Mouse (Mus musculus) limb, embryonic 11.5 days (tissue): ENCODE data around the gene Setd1b. TPM values are rescaled to one million over a fixed set of nuclear protein-coding genes. Genes with fewer than 3 reads are reported as not detected.
"Not testable (repeated sequence)": the region's sequence is repeated elsewhere in the genome, so short reads cannot be mapped to it uniquely, and the experiment has no call there.

Experiments
- ATAC-seq: fragments of 200-750 bp; cut with Nextera tagmentation; 2 replicates; pipeline ENCODE4 v1.8.0; 2017; ENCODE audit warnings: low read depth; ENCODE audit not compliant: insufficient number of reproducible peaks, low FRiP score, low TSS enrichment
- DNase-seq: peaks from one replicate; pipeline ENCODE4 v3.0.0-alpha.2; 2015; ENCODE audit warnings: low spot score
- H3K27ac ChIP-seq: fragments of 300-500 bp; sonication (generic); replicated peaks from 2 replicates; pipeline ENCODE4 v1.5.1; 2014; ENCODE audit warnings: low read depth, mild to moderate bottlenecking, low read length
- H3K27me3 ChIP-seq: fragments of 300-500 bp; sonication (generic); 2 replicates; pipeline ENCODE4 v1.6.1; 2014; ENCODE audit warnings: mild to moderate bottlenecking, low read length, mixed read lengths; ENCODE audit not compliant: control insufficient read depth, insufficient read depth
- H3K36me3 ChIP-seq: fragments of 300-500 bp; sonication (generic); 2 replicates; pipeline ENCODE4 v1.6.1; 2014; ENCODE audit warnings: mild to moderate bottlenecking, low read length, moderate library complexity, mixed read lengths; ENCODE audit not compliant: control insufficient read depth, insufficient read depth
- H3K4me1 ChIP-seq: fragments of 300-500 bp; sonication (generic); 2 replicates; pipeline ENCODE4 v1.6.1; 2014; ENCODE audit warnings: low read length, mixed read lengths; ENCODE audit not compliant: control insufficient read depth, insufficient read depth
- H3K4me2 ChIP-seq: fragments of 300-500 bp; sonication (generic); 2 replicates; pipeline ENCODE4 v1.6.1; 2014; ENCODE audit warnings: low read depth, mild to moderate bottlenecking, moderate library complexity; ENCODE audit not compliant: severe bottlenecking
- H3K4me3 ChIP-seq: fragments of 300-500 bp; sonication (generic); 2 replicates; pipeline ENCODE4 v1.5.1; 2014; ENCODE audit warnings: low read depth, low read length
- H3K9ac ChIP-seq: fragments of 300-500 bp; sonication (generic); 2 replicates; pipeline ENCODE4 v1.6.1; 2014; ENCODE audit warnings: mild to moderate bottlenecking, low read length
- H3K9me3 ChIP-seq: fragments of 300-500 bp; sonication (generic); 2 replicates; pipeline ENCODE4 v1.6.1; 2016; ENCODE audit warnings: low read length; ENCODE audit not compliant: control insufficient read depth
- WGBS: fragments of 180-500 bp; shearing (Covaris S2); extraction: QIAGEN DNeasy Blood & Tissue Kit; methylation state at CpG from one replicate; pipeline ENCODE4 v1.1.7; 2014; 5-methylcytosine and 5-hydroxymethylcytosine counted together
- polyA plus RNA-seq: library from polyadenylated mRNA; unstranded; fragments of >200 nt; fragmentation: Nextera tagmentation; extraction: Ambion mirVana; gene quantifications from 2 replicates; pipeline ENCODE4 v1.2.1, GENCODE M21; 2014

Setd1b gene
- polyA plus RNA-seq, 1 experiment from 2014 or later, result 12.0 TPM

GRCm38 (mm10) chr5:123192606-123193150, 50.7 kb downstream of the Setd1b start:
- no peak for ATAC-seq
- WGBS, result 55% methylated on average over 9 of the region's 9 CpGs
- Histone ChIP-seq H3K9me3 (no peaks in the 10 kb centered on the region), H3K36me3 (no peaks in the 10 kb centered on the region), H3K4me1 (no peaks in the 10 kb centered on the region), H3K4me3 (no peak overlapping the region), H3K27ac (no peak overlapping the region), H3K9ac (no peak overlapping the region), H3K27me3 (no peaks in the 10 kb centered on the region), H3K4me2 (no peak overlapping the region)
- no peak for DNase-seq

DNA sequence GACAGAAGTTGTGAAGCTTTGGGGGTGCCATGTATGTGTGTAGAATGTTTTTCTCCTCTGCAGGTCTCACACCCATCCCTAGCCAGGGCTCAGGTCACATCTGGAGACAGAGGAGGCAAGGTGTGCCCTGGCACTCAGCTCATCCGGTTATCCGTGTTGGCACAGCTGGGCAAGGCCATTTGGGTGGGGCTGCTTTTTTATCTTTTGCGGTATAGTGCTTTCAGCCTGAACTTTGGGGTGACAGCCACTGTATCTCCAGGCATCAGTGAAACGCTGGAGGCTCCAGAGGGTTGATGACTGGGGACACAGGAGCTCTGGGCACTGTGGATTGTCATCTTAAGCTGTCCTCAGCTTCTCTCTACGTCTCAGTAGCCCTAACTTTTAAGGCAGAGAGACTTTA, 51.4 kb downstream of the Setd1b start:
- Histone ChIP-seq H3K4me1 (no peaks in the 10 kb centered on the region), H3K27ac (no peak overlapping the region), H3K4me3 (no peak overlapping the region), H3K36me3 (no peaks in the 10 kb centered on the region), H3K4me2 (no peak overlapping the region), H3K9me3 (no peaks in the 10 kb centered on the region), H3K27me3 (no peaks in the 10 kb centered on the region), H3K9ac (no peak overlapping the region)
- 83% methylated on average over 5 of the region's 5 CpGs for WGBS
- ATAC-seq, result no peak
- DNase-seq, result no peak

DNA sequence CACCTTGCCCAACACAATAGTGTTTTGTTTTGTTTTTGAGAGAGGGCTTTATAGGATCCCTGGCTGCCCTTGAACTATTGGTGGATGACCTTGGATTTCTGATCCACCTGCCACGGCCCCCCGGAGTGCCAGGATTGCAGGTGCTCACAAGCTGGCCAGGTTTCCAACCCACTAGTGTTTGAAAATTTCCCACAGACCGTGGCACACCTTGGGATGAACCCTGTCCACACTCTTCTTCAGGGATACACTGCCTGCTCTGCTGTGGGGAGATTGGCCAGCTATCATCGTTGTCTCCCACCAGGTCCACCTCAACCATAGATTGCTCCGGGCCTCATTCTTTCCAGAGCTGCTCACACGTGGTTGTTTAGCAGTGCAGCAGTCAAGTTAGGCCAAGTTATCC, 52.9 kb downstream of the Setd1b start:
- ATAC-seq, result no peak

GRCm38 (mm10) chr5:123195500-123196000, 53.6 kb downstream of the Setd1b start:
- H3K36me3 ChIP-seq, result no peaks in the 10 kb centered on the region
- no peaks in the 10 kb centered on the region for H3K27me3 ChIP-seq
- H3K27ac ChIP-seq, result no peak overlapping the region
- no peaks in the 10 kb centered on the region for H3K4me1 ChIP-seq
- DNase-seq (no peak), ATAC-seq (no peak)
- H3K4me2 ChIP-seq, result no peak overlapping the region
- no peaks in the 10 kb centered on the region for H3K9me3 ChIP-seq
- 91% methylated on average over 16 of the region's 16 CpGs for WGBS
- no peak overlapping the region for H3K4me3 ChIP-seq
- no peak overlapping the region for H3K9ac ChIP-seq

More for the DNA sequence above, 52.9 kb downstream of the Setd1b start:
- H3K9me3 ChIP-seq, result no peaks in the 10 kb centered on the region
- H3K36me3 ChIP-seq, result no peaks in the 10 kb centered on the region
- no peaks in the 10 kb centered on the region for H3K4me1 ChIP-seq
- 88% methylated on average over 6 of the region's 6 CpGs for WGBS
- H3K4me2 ChIP-seq, result no peak overlapping the region
- no peaks in the 10 kb centered on the region for H3K27me3 ChIP-seq
- no peak for DNase-seq
- H3K27ac ChIP-seq, result no peak overlapping the region
- no peak overlapping the region for H3K9ac ChIP-seq
- H3K4me3 ChIP-seq, result no peak overlapping the region

GRCm38 (mm10) chr5:123196746-123197145, 54.8 kb downstream of the Setd1b start:
- Histone ChIP-seq H3K4me1 (no peaks in the 10 kb centered on the region), H3K4me3 (no peak overlapping the region), H3K36me3 (no peaks in the 10 kb centered on the region), H3K9me3 (no peaks in the 10 kb centered on the region), H3K27me3 (no peaks in the 10 kb centered on the region), H3K9ac (no peak overlapping the region), H3K27ac (no peak overlapping the region), H3K4me2 (no peak overlapping the region)
- no peak for DNase-seq
- ATAC-seq, result no peak
- 75% methylated on average over 4 of the region's 4 CpGs for WGBS

DNA sequence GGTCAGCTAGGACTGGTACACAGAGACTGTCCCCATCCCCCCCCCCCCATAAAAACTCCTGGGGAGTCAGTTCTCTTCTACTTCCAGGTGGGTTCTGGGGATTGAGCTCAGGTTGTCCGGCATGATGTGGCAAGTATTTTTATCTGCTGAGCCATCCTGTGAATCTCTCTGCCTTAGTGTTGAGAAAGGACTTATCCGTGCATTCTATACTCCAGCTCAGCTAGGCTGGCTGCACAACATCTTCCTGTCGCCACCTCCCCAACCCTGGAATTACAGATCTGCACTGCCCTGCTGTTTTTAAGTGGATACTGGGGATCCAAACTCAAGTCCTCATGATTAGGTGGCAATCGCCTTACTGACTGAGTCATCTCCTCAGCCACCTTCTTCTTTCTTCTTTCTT, 56.5 kb downstream of the Setd1b start:
- no peak overlapping the region for H3K4me2 ChIP-seq
- DNase-seq (no peak), ATAC-seq (no peak)
- H3K4me3 ChIP-seq, result no peak overlapping the region
- H3K4me1 ChIP-seq, result no peaks in the 10 kb centered on the region
- no peaks in the 10 kb centered on the region for H3K36me3 ChIP-seq
- H3K9ac ChIP-seq, result no peak overlapping the region
- 93% methylated on average over 4 of the region's 4 CpGs for WGBS
- H3K27ac ChIP-seq, result no peak overlapping the region
- H3K9me3 ChIP-seq, result no peaks in the 10 kb centered on the region
- no peaks in the 10 kb centered on the region for H3K27me3 ChIP-seq

DNA sequence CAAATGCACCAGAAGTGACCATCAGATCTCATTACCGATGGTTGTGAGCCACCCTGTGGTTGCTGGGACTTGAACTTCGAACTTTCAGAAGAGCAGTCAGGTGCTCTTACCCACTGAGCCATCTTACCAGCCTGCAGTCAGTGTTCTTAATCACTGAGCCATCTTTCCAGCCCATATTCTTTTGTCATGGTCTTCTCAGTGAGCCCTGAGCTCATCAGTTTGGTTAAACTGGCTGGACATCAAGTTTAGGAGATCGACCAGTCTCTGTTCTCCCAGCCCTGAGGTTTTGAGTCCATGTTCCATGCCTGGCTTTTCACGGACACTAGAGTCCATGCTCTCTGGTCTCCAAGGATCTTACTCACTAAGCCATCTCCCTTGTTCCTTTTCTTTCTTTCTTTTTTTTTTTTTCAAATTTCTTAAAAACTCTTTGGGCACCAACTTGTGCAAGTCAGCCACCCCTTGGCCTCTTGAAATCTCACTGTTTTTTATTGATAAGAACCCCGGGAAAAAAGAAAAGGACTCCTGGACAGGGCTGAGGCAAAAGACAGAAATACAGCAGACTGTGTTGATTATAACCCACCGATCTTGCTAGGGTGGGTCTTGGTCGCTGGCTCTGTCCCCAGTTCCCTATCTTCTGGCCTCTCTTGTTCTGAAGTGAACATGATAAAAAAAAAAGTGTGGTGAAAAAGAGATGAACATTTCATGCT, 59.0 kb downstream of the Setd1b start:
- not testable (repeated sequence) for DNase-seq, H3K9ac ChIP-seq, H3K36me3 ChIP-seq, H3K4me1 ChIP-seq, ATAC-seq, H3K4me2 ChIP-seq, H3K4me3 ChIP-seq, H3K27me3 ChIP-seq, H3K27ac ChIP-seq, H3K9me3 ChIP-seq
- 92% methylated on average over 5 of the region's 7 CpGs for WGBS

GRCm38 (mm10) chr5:123201523-123201892, 59.5 kb downstream of the Setd1b start:
- ATAC-seq, result no peak
- WGBS, result 83% methylated on average over 7 of the region's 7 CpGs
- no peak for DNase-seq
- no peaks in the 10 kb centered on the region for H3K36me3 ChIP-seq
- no peak overlapping the region for H3K4me2 ChIP-seq
- no peak overlapping the region for H3K27ac ChIP-seq
- H3K4me1 ChIP-seq, result no peaks in the 10 kb centered on the region
- H3K4me3 ChIP-seq, result no peak overlapping the region
- no peak overlapping the region for H3K9ac ChIP-seq
- no peaks in the 10 kb centered on the region for H3K27me3 ChIP-seq
- no peaks in the 10 kb centered on the region for H3K9me3 ChIP-seq
